Mouse (Mus musculus) hindbrain, embryonic 15.5 days (tissue): ENCODE results near the gene Rab3ip. TPM values are rescaled to one million over a fixed set of nuclear protein-coding genes. Genes with fewer than 3 reads are reported as not detected.

Experiments used
- ATAC-seq: fragments of 200-750 bp; cut with Nextera tagmentation; 2 replicates; pipeline ENCODE4 v1.8.0; 2017; ENCODE audit warnings: low read depth, moderate number of reproducible peaks, moderate TSS enrichment; ENCODE audit not compliant: low FRiP score
- H3K27ac ChIP-seq: fragments of 300-500 bp; sonication (generic); replicated peaks from 2 replicates; pipeline ENCODE4 v1.5.1; 2015; ENCODE audit warnings: mild to moderate bottlenecking, inconsistent platforms
- H3K27me3 ChIP-seq: fragments of 300-500 bp; sonication (generic); 2 replicates; pipeline ENCODE4 v1.6.1; 2015; ENCODE audit warnings: control low read depth, inconsistent platforms
- H3K36me3 ChIP-seq: fragments of 300-500 bp; sonication (generic); 2 replicates; pipeline ENCODE4 v1.6.1; 2015; ENCODE audit warnings: control low read depth, inconsistent platforms
- H3K4me1 ChIP-seq: fragments of 300-500 bp; sonication (generic); replicated peaks from 2 replicates; pipeline ENCODE4 v1.6.1; 2015; ENCODE audit warnings: control low read depth, inconsistent platforms
- H3K4me2 ChIP-seq: fragments of 300-500 bp; sonication (generic); 2 replicates; pipeline ENCODE4 v1.6.1; 2015; ENCODE audit warnings: moderate library complexity, mild to moderate bottlenecking, inconsistent platforms
- H3K4me3 ChIP-seq: fragments of 300-500 bp; sonication (generic); 2 replicates; pipeline ENCODE4 v1.5.1; 2015; ENCODE audit warnings: mild to moderate bottlenecking, inconsistent platforms
- H3K9ac ChIP-seq: fragments of 300-500 bp; sonication (generic); 2 replicates; pipeline ENCODE4 v1.6.1; 2015; ENCODE audit warnings: inconsistent platforms
- H3K9me3 ChIP-seq: fragments of 300-500 bp; sonication (generic); 2 replicates; pipeline ENCODE4 v1.6.1; 2016; ENCODE audit warnings: control low read depth, inconsistent platforms
- WGBS: fragments of 180-500 bp; shearing (Covaris S2); methylation state at CpG from one replicate; pipeline ENCODE4 v1.1.7; 2015; 5-methylcytosine and 5-hydroxymethylcytosine counted together
- polyA plus RNA-seq: library from polyadenylated mRNA; unstranded; fragments of >200 nt; fragmentation: Nextera tagmentation; extraction: Ambion mirVana; gene quantifications from 2 replicates; pipeline ENCODE4 v1.2.1, GENCODE M21; 2015

Rab3ip gene
- polyA plus RNA-seq, 1 experiment from 2014 or later, result 45.1 TPM

DNA sequence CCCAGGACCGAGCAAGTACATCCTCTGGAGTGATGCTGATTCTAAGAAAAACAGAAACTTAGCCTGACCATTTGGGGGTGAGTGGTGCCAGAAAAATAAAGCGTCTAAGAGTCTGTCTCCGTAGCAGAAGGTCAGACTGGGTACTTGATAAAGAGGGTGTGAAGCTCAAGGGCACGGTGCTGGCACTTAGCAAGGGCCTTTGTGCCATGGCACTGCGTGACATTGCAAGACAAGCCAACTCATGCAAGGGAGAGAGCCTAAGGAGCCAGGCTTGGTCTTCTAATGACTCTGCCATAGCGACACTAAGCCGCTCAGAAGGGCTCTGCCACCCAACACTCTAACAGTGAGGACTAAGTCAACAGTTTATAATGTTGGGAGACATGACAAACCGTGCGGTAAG lies 28.3 kb upstream of the Rab3ip start:
- Histone ChIP-seq H3K27ac (no peak overlapping the region), H3K9me3 (no peaks in the 10 kb centered on the region), H3K9ac (no peak overlapping the region), H3K4me1 (no peaks in the 10 kb centered on the region), H3K4me2 (no peak overlapping the region), H3K36me3 (no peaks in the 10 kb centered on the region), H3K27me3 (no peaks in the 10 kb centered on the region), H3K4me3 (no peak overlapping the region)
- 92% methylated on average over 9 of the region's 9 CpGs for WGBS
- no peak for ATAC-seq

DNA sequence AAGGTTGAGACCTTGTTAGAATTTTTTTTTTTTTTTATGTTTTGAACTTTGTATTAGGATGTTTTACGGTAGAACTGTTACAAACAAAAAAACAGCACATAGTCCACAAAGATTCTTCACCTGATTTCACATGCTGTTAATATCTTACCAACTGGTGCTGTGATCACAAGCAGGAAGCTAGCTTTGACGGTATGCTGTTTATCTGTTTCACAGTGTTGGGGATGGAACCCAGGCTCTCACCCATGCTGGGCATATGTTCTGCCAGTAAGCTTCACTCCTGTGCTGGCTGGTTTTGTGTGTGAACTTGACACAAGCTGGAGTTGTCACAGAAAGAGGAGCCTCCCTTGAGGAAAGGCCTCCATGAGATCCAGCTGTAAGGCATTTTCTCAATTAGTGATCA lies 27.3 kb upstream of the Rab3ip start:
- no peak overlapping the region for H3K4me2 ChIP-seq
- 87% methylated on average over 2 of the region's 2 CpGs for WGBS
- H3K9ac ChIP-seq, result no peak overlapping the region
- ATAC-seq, result no peak
- H3K36me3 ChIP-seq, result no peaks in the 10 kb centered on the region
- no peaks in the 10 kb centered on the region for H3K4me1 ChIP-seq
- H3K9me3 ChIP-seq, result no peaks in the 10 kb centered on the region
- H3K27ac ChIP-seq, result no peak overlapping the region
- no peaks in the 10 kb centered on the region for H3K27me3 ChIP-seq
- no peak overlapping the region for H3K4me3 ChIP-seq

DNA sequence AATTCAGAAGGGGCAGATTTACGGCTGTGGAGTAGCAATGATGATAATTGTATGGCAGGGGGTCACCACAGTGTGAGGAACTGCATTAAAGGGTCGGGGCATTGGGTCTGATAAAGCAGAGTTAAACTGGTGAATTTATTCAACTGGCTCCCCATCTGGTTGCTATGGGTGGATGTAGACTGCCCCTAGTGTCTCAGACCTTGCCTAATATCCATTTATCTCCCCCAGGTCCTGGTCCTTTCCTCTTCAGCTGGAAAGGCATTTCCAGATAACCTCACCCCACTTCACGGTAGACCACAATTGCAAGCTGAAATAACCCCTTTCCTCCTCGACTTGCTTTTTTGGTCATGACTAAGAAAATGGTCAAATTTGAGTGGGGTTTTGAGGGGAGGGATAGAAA lies 26.9 kb upstream of the Rab3ip start:
- 70% methylated on average over 4 of the region's 4 CpGs for WGBS
- Histone ChIP-seq H3K9ac (no peak overlapping the region), H3K36me3 (no peaks in the 10 kb centered on the region), H3K4me1 (no peaks in the 10 kb centered on the region), H3K9me3 (no peaks in the 10 kb centered on the region), H3K27ac (no peak overlapping the region), H3K27me3 (no peaks in the 10 kb centered on the region), H3K4me2 (no peak overlapping the region), H3K4me3 (no peak overlapping the region)
- no peak for ATAC-seq

DNA sequence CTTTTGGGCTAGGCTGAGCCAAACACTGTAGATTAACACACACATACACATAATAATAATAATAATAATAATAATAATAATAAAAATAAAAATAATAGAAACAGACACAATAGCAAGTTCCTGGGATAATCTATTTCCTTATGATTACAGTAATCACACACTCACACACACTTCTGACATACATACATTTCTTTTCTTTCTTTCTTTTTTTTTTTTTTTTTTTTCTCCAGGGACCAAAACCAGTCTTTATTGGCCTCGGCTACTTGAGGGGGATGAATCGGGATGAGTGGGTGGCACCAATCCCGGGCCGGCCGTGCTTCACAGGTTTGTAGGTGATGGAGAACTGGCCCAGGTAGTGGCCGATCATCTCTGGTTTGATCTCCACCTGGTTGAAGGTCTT lies 21.9 kb upstream of the Rab3ip start, which contains the start of gene Gm10271:
Gene Gm10271 (minus strand): TSS at position 101 of the 400 bp plus-strand sequence.
- no peaks in the 10 kb centered on the region for H3K4me1 ChIP-seq
- no peak within 1 kb of the TSS for H3K9ac ChIP-seq
- no peak within 1 kb of the TSS for H3K4me2 ChIP-seq

DNA sequence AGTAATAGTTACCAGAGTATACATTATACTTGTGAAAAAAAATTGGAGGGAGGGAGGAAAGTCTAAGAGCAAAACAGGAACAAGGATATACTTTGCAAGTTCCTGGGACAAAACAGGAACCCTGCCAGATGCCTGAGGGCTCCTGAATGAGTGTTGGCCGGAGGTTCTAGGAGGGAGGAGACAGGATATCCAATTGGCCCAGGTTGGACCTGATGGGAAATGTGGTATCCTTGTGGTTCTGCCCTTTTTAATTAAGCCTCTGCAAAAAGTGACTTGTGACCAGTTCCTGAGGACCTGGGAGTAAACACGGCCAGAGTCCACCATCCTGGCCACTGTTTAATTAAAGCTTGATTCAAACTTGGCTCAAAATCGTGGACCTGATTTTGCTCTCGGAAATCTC lies 18.2 kb upstream of the Rab3ip start:
- H3K9me3 ChIP-seq, result no peaks in the 10 kb centered on the region
- WGBS, result 89% methylated on average over 4 of the region's 4 CpGs
- H3K4me3 ChIP-seq, result no peak overlapping the region
- no peak overlapping the region for H3K4me2 ChIP-seq
- no peaks in the 10 kb centered on the region for H3K36me3 ChIP-seq
- H3K4me1 ChIP-seq, result no peaks in the 10 kb centered on the region
- ATAC-seq, result no peak
- H3K9ac ChIP-seq, result no peak overlapping the region
- H3K27me3 ChIP-seq, result no peaks in the 10 kb centered on the region
- no peak overlapping the region for H3K27ac ChIP-seq

More for the DNA sequence above, 21.9 kb upstream of the Rab3ip start, which contains the start of gene Gm10271:
- 98% methylated on average over 6 of the region's 6 CpGs for WGBS
- Histone ChIP-seq H3K27ac (no peak within 1 kb of the TSS), H3K9me3 (no peaks in the 10 kb centered on the region), H3K4me3 (no peak within 1 kb of the TSS), H3K36me3 (no peaks in the 10 kb centered on the region), H3K27me3 (no peaks in the 10 kb centered on the region)
- no peak for ATAC-seq

DNA sequence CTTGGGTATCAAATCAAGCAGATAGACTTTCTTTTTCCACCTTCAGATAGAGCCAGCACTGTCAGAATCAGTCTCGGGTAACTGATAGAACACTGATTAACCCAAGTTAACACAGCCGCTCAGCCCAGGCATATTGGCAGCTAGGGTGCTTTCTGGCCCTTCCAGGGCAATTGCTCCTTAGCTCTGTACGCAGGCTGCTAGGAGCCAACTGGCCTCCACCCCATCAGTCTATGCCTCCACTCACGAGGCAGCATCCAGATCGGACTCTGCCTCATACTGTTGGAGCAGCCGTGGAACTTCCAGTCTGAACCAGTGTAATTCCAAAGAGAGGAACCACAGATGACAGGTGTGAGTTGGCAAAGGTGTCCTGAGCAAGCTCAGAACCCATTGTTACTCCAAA lies 15.5 kb upstream of the Rab3ip start:
- Histone ChIP-seq H3K4me3 (no peak overlapping the region), H3K9me3 (no peaks in the 10 kb centered on the region), H3K9ac (no peak overlapping the region), H3K4me2 (no peak overlapping the region), H3K27me3 (no peaks in the 10 kb centered on the region), H3K36me3 (no peaks in the 10 kb centered on the region), H3K4me1 (no peaks in the 10 kb centered on the region), H3K27ac (no peak overlapping the region)
- ATAC-seq, result no peak
- WGBS, result 88% methylated on average over 6 of the region's 6 CpGs

DNA sequence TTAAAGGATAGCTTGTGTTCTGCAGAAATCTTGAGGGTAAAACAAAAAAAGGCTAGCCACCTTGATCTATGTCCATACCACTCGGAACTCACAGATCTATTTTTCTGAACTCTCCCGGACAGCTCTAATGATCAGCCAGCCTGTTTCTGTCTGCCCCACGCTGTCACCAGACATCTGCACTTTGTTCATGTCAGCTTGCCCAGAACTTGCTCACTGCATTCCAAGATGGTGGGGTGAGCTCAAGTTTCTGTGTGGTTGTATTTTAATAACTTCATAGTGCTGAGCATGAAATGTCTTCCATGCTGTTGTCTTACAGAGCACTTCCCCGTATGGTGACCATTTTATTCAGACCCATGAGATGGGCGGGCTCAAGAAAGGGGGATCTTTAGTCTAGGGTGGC lies 14.7 kb upstream of the Rab3ip start:
- no peak for ATAC-seq
- Histone ChIP-seq H3K27me3 (no peaks in the 10 kb centered on the region), H3K4me1 (no peaks in the 10 kb centered on the region), H3K36me3 (no peaks in the 10 kb centered on the region), H3K9me3 (no peaks in the 10 kb centered on the region), H3K4me2 (no peak overlapping the region), H3K4me3 (no peak overlapping the region), H3K9ac (no peak overlapping the region), H3K27ac (no peak overlapping the region)
- WGBS, result 81% methylated on average over 5 of the region's 5 CpGs

DNA sequence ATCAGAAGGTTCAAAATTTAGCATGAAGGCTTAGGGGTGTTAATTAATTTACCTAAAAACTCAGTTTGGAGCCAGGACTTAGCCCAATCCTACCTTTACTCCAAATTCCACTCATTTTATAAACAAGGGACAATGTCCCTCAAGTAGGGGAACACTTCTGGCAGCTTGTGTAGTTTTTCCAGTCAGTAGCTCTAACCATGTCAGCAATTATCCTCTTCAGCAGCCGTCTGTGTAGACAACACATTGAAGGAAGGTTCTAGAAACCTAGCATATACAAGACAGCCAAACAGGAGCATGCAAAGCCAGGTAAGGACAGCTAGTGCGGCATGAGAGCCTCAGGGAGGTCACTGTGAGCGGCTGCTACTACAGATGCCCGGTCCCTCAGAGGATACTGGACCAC lies 14.0 kb upstream of the Rab3ip start:
- WGBS, result 91% methylated on average over 4 of the region's 4 CpGs
- no peaks in the 10 kb centered on the region for H3K4me1 ChIP-seq
- H3K27ac ChIP-seq, result no peak overlapping the region
- H3K9me3 ChIP-seq, result no peaks in the 10 kb centered on the region
- no peaks in the 10 kb centered on the region for H3K27me3 ChIP-seq
- H3K9ac ChIP-seq, result no peak overlapping the region
- no peak overlapping the region for H3K4me2 ChIP-seq
- ATAC-seq, result no peak
- H3K4me3 ChIP-seq, result no peak overlapping the region
- H3K36me3 ChIP-seq, result no peaks in the 10 kb centered on the region

DNA sequence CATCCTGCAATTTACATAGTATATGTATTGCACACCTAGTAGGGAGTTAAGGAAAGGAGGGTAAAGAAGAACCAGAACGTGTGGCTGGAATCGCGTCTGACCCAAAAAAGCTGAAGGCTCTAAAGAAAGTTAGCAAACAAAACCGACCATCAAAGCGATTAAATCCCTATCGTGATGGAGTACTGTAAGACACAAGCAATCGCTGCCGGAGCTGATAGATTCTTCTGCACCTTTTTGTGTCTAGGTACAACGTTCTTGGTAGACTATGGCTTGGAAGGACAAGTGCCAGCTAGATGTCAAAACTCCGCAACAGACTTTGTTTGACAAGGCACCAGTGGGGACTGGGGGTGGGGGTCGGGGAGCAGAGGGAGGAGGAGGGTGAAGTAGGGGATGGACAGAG lies 13.5 kb upstream of the Rab3ip start:
- Histone ChIP-seq H3K9ac (no peak overlapping the region), H3K9me3 (no peaks in the 10 kb centered on the region), H3K4me1 (no peaks in the 10 kb centered on the region), H3K36me3 (no peaks in the 10 kb centered on the region), H3K4me2 (no peak overlapping the region), H3K27me3 (no peaks in the 10 kb centered on the region), H3K4me3 (no peak overlapping the region), H3K27ac (no peak overlapping the region)
- WGBS, result 86% methylated on average over 11 of the region's 11 CpGs
- ATAC-seq, result no peak

DNA sequence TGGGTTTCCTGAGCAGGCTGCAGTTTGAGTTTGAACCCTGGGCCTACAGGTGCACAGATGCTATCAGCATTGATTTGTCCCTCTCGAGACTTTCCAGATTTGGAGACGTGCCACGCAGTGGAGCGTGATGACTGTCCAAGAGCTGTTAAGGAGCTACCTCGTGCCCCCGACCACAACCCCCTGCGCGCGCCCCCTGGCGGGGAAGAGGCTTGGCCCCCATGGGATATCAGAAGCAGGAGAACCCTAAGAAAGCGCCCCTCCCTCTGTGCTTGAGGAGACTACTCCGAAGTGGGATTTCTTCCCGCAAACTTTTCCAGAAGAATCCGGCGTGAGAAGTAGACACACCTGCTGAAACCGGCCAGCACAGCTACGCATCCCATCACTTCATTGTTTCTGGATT lies 12.2 kb upstream of the Rab3ip start:
- Histone ChIP-seq H3K9ac (no peak overlapping the region), H3K4me2 (no peak overlapping the region), H3K36me3 (no peaks in the 10 kb centered on the region), H3K27me3 (no peaks in the 10 kb centered on the region), H3K27ac (no peak overlapping the region), H3K9me3 (no peaks in the 10 kb centered on the region), H3K4me3 (no peak overlapping the region), H3K4me1 (no peaks in the 10 kb centered on the region)
- WGBS, result 64% methylated on average over 17 of the region's 17 CpGs
- ATAC-seq, result no peak

DNA sequence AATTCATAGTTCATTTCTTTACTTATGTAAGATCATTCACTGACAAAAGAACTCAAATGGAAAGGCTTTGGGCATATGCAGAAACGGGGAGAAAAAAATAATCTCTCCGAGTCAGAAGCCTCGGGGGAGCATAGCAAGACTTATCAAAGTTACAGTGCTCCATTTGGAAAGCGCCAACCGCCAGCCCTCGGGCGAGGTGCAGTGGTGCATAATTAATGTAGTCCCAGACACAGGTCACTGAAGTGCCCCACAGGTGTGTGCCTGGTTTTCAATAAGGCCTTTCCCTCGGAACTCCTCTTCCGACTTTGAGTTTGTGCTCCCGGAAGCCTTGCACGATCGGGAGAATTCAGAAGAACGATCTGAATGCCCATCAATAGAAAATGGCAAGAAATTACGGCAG lies 11.6 kb upstream of the Rab3ip start:
- Histone ChIP-seq H3K4me1 (no peaks in the 10 kb centered on the region), H3K27me3 (no peaks in the 10 kb centered on the region), H3K36me3 (no peaks in the 10 kb centered on the region), H3K9me3 (no peaks in the 10 kb centered on the region), H3K4me3 (no peak overlapping the region), H3K9ac (no peak overlapping the region), H3K4me2 (no peak overlapping the region), H3K27ac (no peak overlapping the region)
- WGBS, result 80% methylated on average over 14 of the region's 14 CpGs
- ATAC-seq, result no peak

DNA sequence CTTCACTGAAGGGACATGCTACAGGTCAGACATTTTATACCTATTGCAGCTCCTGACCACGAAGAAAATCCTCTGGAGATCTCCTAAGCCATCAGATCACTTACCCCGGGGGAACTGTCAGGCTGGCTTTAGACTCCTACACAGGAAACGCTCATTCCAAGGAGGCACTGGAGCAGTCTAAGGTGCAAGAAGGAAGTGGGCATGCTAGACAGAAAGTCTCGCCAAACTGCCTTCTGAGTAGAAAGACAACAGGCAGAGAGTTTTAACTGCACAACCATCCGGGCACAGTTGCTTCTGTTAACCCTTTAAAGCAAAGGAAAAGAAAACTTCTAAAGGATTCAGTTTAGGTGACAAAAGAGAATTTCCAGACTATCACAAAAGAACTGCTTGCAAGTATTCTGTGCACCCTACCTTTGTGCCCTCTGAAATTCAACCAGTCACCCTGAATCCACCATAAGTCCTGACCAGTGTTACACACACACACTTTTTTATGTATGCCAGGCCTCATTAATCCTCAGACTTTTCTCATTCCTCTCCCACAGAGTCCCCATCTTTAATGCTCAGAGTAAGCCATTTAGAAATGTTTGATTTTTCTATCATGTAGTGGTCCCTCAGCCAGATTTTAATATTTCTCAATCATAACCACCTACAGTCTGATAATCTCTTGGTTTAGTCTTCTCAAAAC lies 7.4 kb upstream of the Rab3ip start:
- 62% methylated on average over 5 of the region's 5 CpGs for WGBS
- Histone ChIP-seq H3K9ac (no peak overlapping the region), H3K4me2 (no peak overlapping the region), H3K36me3 (no peaks in the 10 kb centered on the region), H3K27ac (no peak overlapping the region), H3K27me3 (no peaks in the 10 kb centered on the region), H3K4me1 (no peaks in the 10 kb centered on the region), H3K9me3 (no peaks in the 10 kb centered on the region), H3K4me3 (no peak overlapping the region)
- no peak for ATAC-seq

DNA sequence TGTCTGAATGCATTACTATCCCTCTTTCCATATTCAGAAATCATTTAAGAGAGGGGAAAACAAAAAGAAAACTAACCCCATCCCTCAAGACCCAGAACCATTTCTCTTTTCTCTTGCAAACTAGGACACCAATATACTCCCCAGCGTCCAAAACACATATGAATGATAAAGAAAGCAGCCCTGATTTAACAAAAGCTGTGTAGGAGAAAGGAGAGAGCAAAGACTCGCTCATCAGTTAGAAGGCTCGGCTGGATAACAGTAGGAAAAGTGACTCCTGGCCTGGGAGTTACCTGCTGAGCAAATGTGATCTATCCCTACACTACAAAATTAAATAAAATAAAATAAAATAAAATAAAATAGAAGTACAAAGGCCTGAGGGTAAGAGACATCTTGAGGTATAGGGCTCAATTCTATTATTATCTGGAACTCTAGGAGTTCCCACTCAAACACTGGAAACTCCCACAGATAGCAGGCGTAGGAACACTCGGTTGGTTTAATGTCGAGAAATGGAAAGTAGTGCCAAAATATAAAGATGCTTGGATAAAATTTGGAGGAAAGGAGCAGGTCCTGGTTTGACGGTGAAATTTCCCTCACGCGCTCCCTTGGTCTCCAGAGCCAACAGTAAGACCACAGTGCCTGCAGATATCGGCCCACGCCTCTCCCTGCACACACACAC lies 6.1 kb upstream of the Rab3ip start:
- Histone ChIP-seq H3K9me3 (no peaks in the 10 kb centered on the region), H3K36me3 (no peaks in the 10 kb centered on the region), H3K27me3 (no peaks in the 10 kb centered on the region), H3K4me3 (no peak overlapping the region), H3K27ac (no peak overlapping the region), H3K4me1 (no peaks in the 10 kb centered on the region), H3K9ac (no peak overlapping the region), H3K4me2 (no peak overlapping the region)
- 89% methylated on average over 11 of the region's 11 CpGs for WGBS
- ATAC-seq, result no peak
